Mouse (Mus musculus): ENCODE data around the gene Abhd16a. TPM values are rescaled to one million over a fixed set of nuclear protein-coding genes. Genes with fewer than 3 reads are reported as not detected.

Gene Abhd16a
- polyA plus RNA-seq, 1 experiment, result 147 TPM

DNA sequence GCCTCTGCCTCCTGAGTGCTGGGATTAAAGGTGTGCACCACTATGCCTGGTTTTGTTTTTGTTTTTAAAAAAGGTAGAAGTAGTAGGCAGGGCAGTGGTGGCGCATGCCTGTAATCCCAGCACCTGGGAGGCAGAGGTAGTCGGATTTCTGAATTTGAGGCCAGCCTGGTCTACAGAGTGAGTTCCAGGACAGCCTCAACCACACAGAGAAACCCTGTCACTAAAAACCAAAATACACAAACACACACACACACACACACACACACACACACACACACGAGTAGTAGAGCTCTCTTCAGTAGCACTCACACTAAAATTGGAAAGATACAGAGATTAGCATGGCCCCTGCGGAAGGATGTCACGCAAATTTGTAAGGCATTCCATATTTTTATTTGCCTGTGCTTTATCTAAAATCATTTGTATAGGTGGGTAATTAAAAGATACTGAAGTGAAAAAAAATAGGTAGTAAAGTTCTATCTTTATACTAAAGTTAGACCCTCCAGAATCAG, 40.1 kb upstream of the Abhd16a start:
- no peak for TF ChIP-seq POLR2A (IDR thresholded peaks at IDR 0.05; ENCODE audit: extremely low read depth, insufficient read depth, low read length)
- TF ChIP-seq CTCF (IDR thresholded peaks at IDR 0.05; ENCODE audit: extremely low read depth, insufficient read depth, low read length), result no peak
- Histone ChIP-seq H3K27ac (ENCODE audit: insufficient read depth, low read length) (no peak overlapping the region), H3K4me3 (ENCODE audit: insufficient read depth, low read length) (no peak overlapping the region), H3K4me1 (ENCODE audit: control insufficient read depth, insufficient read depth, low read length) (no peaks in the 10 kb centered on the region)

- Histone ChIP-seq H3K4me3 (ENCODE audit: insufficient read depth, low read length) (peak within 1 kb of the TSS; percentile 27), H3K4me1 (ENCODE audit: control insufficient read depth, insufficient read depth, low read length) (no peaks in the 10 kb centered on the region), H3K27ac (ENCODE audit: insufficient read depth, low read length) (peak within 1 kb of the TSS; percentile 33)
- TF ChIP-seq CTCF (IDR thresholded peaks at IDR 0.05; ENCODE audit: extremely low read depth, insufficient read depth, low read length) (no peak), POLR2A (IDR thresholded peaks at IDR 0.05; ENCODE audit: extremely low read depth, insufficient read depth, low read length) (no peak)
Measured at GRCm38 (mm10) chr17:35049561-35050016, 39.5 kb upstream of the Abhd16a start, which contains the start of gene Clic1. TSS of gene Clic1 (plus strand) at chr17:35049966.

DNA sequence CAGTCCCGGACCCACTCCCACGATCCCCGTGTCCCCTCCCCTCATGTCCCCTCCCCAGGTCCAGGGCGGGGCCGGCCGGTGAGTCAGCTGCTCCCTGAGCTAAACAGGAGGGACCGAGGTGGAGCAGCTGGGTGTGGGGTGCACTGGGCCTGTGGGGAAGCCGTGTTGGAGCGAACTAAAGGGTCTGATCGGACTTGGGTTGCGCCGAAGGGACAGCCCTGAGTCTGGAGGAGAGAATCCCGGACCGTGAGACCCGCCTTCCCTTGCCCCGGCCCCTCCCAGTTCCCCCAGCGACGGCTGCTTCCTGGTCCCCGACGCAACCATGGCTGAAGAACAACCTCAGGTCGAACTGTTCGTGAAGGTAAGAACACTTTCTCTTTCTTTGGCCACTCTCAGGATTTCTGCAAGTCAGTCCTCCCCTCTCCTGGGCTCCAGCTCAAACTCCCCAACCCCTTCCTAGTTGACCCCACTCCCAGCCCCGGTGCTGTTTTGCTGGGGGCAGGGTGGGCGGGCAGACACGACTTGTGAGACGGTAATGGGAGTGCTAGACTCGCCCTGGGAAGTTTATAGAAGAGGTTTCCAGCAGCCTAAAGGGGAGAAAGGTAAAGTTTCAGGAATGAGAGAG, 38.8 kb upstream of the Abhd16a start:
- Histone ChIP-seq H3K4me3 (ENCODE audit: insufficient read depth, low read length) (peak overlapping the region; percentile 27), H3K27ac (ENCODE audit: insufficient read depth, low read length) (peak overlapping the region; percentile 33), H3K4me1 (ENCODE audit: control insufficient read depth, insufficient read depth, low read length) (no peaks in the 10 kb centered on the region)
- 0 out of 2 replicates have a peak, but pooled peaks have one; percentile 7 for TF ChIP-seq POLR2A (IDR thresholded peaks at IDR 0.05; ENCODE audit: extremely low read depth, insufficient read depth, low read length)
- no peak for TF ChIP-seq CTCF (IDR thresholded peaks at IDR 0.05; ENCODE audit: extremely low read depth, insufficient read depth, low read length)

DNA sequence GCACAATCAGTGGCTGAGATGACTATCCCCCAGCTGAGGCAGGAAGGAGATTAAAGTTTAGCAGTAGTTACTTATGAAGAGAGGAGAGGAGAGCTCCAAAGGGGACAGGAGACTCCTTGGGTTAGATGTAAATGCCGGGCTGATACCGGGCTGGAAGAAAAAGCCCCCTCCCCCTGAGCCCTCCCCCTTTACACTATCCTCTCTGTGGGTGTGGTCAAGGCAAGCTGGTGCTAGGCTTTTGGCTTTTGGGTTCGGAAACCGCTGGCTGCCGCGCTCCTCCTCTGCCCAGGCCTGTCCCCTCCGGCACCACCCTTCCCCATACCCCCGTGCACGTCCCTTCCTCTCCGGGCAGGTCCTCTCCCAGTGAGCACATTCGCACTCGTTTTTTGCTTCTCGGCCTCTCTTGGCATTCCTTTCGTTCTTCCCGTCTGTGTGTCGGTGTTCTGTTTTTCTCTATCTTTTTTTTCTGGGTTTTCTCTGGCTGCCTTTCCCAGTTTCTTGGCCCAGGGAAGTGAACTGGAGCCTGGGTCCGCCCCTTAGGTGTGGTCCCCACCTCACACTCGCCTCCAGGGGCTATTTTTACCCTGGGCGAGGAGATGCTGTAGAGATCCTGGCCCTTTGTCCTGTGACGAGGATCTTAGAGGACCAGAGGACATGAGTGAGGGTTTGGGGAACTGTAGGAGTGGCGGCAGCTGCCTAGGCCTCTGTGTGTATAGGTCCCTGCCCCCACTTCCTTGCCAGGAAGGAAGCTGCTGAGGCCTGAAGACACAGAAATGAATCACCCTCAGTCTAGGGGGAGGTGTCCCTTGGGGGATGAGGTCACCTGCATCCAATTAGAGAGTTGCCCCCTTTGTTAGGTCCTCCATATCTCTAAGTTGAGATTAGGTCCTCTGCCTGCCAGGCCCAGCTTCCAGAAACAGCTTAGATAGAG, 37.6 kb upstream of the Abhd16a start:
- peak overlapping the region; percentile 27 for H3K4me3 ChIP-seq (ENCODE audit: insufficient read depth, low read length)
- no peaks in the 10 kb centered on the region for H3K4me1 ChIP-seq (ENCODE audit: control insufficient read depth, insufficient read depth, low read length)
- H3K27ac ChIP-seq (ENCODE audit: insufficient read depth, low read length), result peak overlapping the region; percentile 60
- no peak for TF ChIP-seq CTCF (IDR thresholded peaks at IDR 0.05; ENCODE audit: extremely low read depth, insufficient read depth, low read length)
- TF ChIP-seq POLR2A (IDR thresholded peaks at IDR 0.05; ENCODE audit: extremely low read depth, insufficient read depth, low read length), result peak; percentile 43; the same call in 1 of the 2 replicates

DNA sequence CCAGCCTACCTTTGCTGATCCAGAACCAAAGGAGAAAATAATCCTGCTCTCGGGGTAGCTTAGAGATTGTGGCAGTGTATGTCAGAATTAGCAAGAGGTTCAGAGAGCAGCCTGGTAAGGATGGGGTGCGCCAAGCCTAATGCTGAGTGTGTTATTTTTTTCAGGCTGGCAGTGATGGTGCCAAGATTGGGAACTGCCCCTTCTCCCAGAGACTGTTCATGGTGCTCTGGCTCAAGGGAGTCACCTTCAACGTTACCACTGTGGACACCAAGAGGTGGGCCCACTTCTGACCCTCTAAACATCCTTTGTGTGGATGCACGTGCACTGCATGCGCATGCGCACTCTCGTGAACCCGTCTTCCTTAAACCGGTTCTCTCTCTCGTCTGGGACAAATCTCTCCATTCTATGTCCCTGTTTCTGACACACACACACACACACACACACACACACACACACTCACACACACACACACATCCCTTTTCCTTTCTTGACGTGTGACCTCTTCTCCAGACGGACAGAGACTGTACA, 36.7 kb upstream of the Abhd16a start:
- Histone ChIP-seq H3K27ac (ENCODE audit: insufficient read depth, low read length) (no peak overlapping the region), H3K4me1 (ENCODE audit: control insufficient read depth, insufficient read depth, low read length) (no peaks in the 10 kb centered on the region), H3K4me3 (ENCODE audit: insufficient read depth, low read length) (no peak overlapping the region)
- TF ChIP-seq CTCF (IDR thresholded peaks at IDR 0.05; ENCODE audit: extremely low read depth, insufficient read depth, low read length), result no peak
- no peak for TF ChIP-seq POLR2A (IDR thresholded peaks at IDR 0.05; ENCODE audit: extremely low read depth, insufficient read depth, low read length)

GRCm38 (mm10) chr17:35055691-35056495, 33.2 kb upstream of the Abhd16a start:
- TF ChIP-seq CTCF (IDR thresholded peaks at IDR 0.05; ENCODE audit: extremely low read depth, insufficient read depth, low read length) (no peak), POLR2A (IDR thresholded peaks at IDR 0.05; ENCODE audit: extremely low read depth, insufficient read depth, low read length) (no peak)
- Histone ChIP-seq H3K4me3 (ENCODE audit: insufficient read depth, low read length) (no peak overlapping the region), H3K27ac (ENCODE audit: insufficient read depth, low read length) (no peak overlapping the region), H3K4me1 (ENCODE audit: control insufficient read depth, insufficient read depth, low read length) (no peaks in the 10 kb centered on the region)

DNA sequence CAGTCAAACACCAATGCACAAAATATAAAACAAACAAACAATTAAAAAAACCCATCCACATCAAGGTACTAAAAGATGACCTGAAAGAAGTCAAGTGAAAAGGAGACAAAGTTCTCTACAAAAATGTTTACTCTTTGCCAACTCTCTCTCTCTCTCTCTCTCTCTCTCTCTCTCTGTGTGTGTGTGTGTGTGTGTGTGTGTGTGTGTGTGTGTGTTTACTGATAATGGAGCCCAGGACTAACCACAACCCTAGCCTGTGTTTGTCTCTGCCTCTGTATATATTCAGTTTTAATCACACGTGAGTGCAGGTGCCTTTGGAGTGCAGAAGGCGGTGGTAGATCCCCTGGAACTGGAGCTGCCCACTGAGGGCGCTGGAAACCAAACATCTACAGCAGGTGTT, 32.0 kb upstream of the Abhd16a start:
- Histone ChIP-seq H3K4me3 (ENCODE audit: insufficient read depth, low read length) (no peak overlapping the region), H3K27ac (ENCODE audit: insufficient read depth, low read length) (no peak overlapping the region), H3K4me1 (ENCODE audit: control insufficient read depth, insufficient read depth, low read length) (no peaks in the 10 kb centered on the region)
- TF ChIP-seq CTCF (IDR thresholded peaks at IDR 0.05; ENCODE audit: extremely low read depth, insufficient read depth, low read length), result no peak
- no peak for TF ChIP-seq POLR2A (IDR thresholded peaks at IDR 0.05; ENCODE audit: extremely low read depth, insufficient read depth, low read length)

DNA sequence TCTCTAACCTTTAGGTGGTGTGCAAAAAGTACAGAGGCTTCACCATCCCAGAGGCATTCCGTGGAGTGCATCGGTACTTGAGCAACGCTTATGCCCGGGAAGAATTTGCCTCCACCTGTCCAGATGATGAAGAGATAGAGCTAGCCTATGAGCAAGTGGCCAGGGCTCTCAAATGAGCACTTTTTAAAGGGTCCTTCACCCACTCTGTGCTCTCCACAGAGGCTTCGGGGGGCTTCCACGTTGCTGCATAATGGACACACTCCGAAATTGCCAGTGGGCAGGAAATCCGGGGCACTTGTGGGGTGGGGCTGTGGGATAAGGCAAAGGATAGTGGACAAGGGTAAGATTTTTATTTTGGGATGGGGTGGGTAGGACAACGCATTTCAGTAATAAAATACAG, 30.7 kb upstream of the Abhd16a start:
- Histone ChIP-seq H3K4me1 (ENCODE audit: control insufficient read depth, insufficient read depth, low read length) (no peaks in the 10 kb centered on the region), H3K27ac (ENCODE audit: insufficient read depth, low read length) (no peak overlapping the region), H3K4me3 (ENCODE audit: insufficient read depth, low read length) (peak overlapping the region; percentile 86; the same call in 1 of the 2 replicates)
- TF ChIP-seq CTCF (IDR thresholded peaks at IDR 0.05; ENCODE audit: extremely low read depth, insufficient read depth, low read length) (no peak), POLR2A (IDR thresholded peaks at IDR 0.05; ENCODE audit: extremely low read depth, insufficient read depth, low read length) (no peak)
